Mouse (Mus musculus): ENCODE results near the gene Nlrp3.

GRCm38 (mm10) chr11:59518226-59518625, 23.1 kb upstream of the Nlrp3 start:
- TF ChIP-seq CTCF (IDR thresholded peaks at IDR 0.05; ENCODE audit: low read depth): no peak
- TF ChIP-seq EP300 (IDR thresholded peaks at IDR 0.05; ENCODE audit: low read depth): no peak

Measured in liver, postnatal 0 days (tissue).